14 mouse cellular contexts compared by ENCODE assay signal in genomic region chr9:101563196-101563595, GRCm38 (mm10).
"Had no signal": no experiment of that assay in that cellular context is flagged by ENCODE, and none has a peak within 500 bp of the region (broad histone marks: within the 10 kb centered on the region; RNA-seq: fewer than 3 reads in every experiment).

No protein-coding gene starts in this region.

- H3K27me3 ChIP-seq: limb, embryonic 13.5 days; midbrain, embryonic 13.5 days; neural tube, embryonic 13.5 days; stomach, embryonic 15.5 days had no signal

- H3K9ac ChIP-seq: limb, embryonic 13.5 days; liver, embryonic 14.5 days; midbrain, embryonic 13.5 days; neural tube, embryonic 13.5 days; stomach, embryonic 15.5 days had no signal

- ATAC-seq: intestine, embryonic 16.5 days; midbrain, embryonic 13.5 days had no signal

- H3K36me3 ChIP-seq: limb, embryonic 13.5 days; midbrain, embryonic 13.5 days; neural tube, embryonic 13.5 days; stomach, embryonic 15.5 days had no signal

- H3K4me1 ChIP-seq: limb, embryonic 13.5 days; neural tube, embryonic 13.5 days; stomach, embryonic 15.5 days had no signal

- DNase-seq: kidney, postnatal 25 days; layer of hippocampus, adult 9-11 months; layer of hippocampus, postnatal 36 days; lung, adult 18-20 months; retina, postnatal 1 day; right cerebral cortex, postnatal 4 days; thymus, adult 2 months; thymus, postnatal 25 days had no signal

- H3K9me3 ChIP-seq: limb, embryonic 13.5 days; midbrain, embryonic 13.5 days; neural tube, embryonic 13.5 days; stomach, embryonic 15.5 days had no signal

- H3K4me3 ChIP-seq: limb, embryonic 13.5 days; midbrain, embryonic 13.5 days; neural tube, embryonic 13.5 days; stomach, embryonic 15.5 days had no signal

- H3K27ac ChIP-seq: limb, embryonic 13.5 days; liver, embryonic 14.5 days; midbrain, embryonic 13.5 days; neural tube, embryonic 13.5 days; stomach, embryonic 15.5 days had no signal

- H3K4me2 ChIP-seq: limb, embryonic 13.5 days; midbrain, embryonic 13.5 days; neural tube, embryonic 13.5 days; stomach, embryonic 15.5 days had no signal
